Mouse (Mus musculus): ENCODE data around the gene Nell1. TPM values are rescaled to one million over a fixed set of nuclear protein-coding genes. Genes with fewer than 3 reads are reported as not detected.

Gene Nell1
- polyA plus RNA-seq, 1 experiment = 32.7 TPM

GRCm38 (mm10) chr7:50486884-50487420 is 512.3 kb downstream of the Nell1 start:
- DNase-seq (ENCODE audit: extremely low spot score in 1 of 2, low spot score in 1 of 2) = no peak

- no peak for DNase-seq (ENCODE audit: extremely low spot score in 1 of 2, low spot score in 1 of 2)
Observed at GRCm38 (mm10) chr7:50501562-50501961, 526.9 kb downstream of the Nell1 start.

GRCm38 (mm10) chr7:50507047-50507446 is 532.4 kb downstream of the Nell1 start:
- peak; percentile 35 to 76 for DNase-seq (ENCODE audit: extremely low spot score in 1 of 2, low spot score in 1 of 2)

DNA sequence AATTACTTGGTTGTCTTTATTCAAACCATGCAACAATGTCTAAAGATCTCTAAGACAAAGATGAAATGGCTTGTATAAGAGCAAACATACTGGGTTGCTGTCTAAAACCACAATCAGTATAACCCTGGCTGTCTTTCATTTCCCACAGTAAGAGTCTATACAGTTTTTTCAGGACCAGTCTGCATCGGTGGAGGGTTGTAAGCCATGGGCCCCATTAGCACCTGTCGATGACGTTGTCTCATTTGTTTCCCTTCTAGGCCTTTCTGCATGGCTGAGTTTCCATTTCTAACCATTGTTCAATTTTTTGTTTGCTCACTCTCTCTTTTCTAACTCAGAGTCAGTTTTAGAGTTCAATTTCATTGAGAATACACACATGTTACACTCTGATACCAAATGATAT is 540.2 kb downstream of the Nell1 start:
- no peak for DNase-seq (ENCODE audit: extremely low spot score in 1 of 2, low spot score in 1 of 2)

- no peak for DNase-seq (ENCODE audit: extremely low spot score in 1 of 2, low spot score in 1 of 2)
Observed at GRCm38 (mm10) chr7:50516681-50517080, 542.0 kb downstream of the Nell1 start.

DNA sequence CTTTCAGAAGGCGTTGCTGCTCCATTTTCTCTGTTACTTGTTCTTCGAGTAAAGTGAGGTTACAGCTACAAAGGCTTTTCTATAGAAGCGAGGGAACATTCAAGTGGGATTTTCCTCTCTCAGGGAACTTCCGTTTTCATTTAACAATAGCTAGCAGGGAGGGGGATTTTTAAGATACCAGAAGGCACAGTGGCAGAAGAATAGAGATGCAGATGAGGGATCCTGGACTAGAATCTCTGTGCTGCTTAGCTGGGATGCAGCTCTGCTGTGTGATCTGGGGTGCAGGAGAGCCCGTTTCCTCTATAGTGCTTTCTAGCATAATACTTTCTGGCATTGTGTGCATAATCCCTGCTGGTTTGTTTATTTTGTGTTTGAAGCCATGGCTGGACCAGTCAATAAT is 568.7 kb downstream of the Nell1 start:
- DNase-seq (ENCODE audit: extremely low spot score in 1 of 2, low spot score in 1 of 2) = no peak

DNA sequence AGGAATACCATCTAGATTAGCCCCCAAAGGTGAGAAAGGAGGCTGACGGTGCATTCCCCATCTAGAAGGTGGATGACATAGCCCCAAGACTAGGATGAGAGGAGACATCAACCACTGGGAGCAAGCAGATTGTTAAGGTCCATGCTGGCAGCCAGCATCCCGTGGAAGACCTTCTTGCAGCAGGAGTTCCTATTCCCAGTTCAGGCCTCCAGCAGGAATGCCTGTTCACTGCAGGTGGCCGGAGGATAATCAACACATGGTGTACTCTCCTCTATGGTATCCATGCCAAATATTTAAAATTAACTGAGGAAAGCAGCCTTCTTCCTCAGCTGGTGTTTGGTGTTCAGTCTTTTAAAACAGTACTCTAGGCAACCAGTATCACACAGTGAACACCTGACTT is 574.9 kb downstream of the Nell1 start:
- DNase-seq (ENCODE audit: extremely low spot score in 1 of 2, low spot score in 1 of 2) = no peak

DNA sequence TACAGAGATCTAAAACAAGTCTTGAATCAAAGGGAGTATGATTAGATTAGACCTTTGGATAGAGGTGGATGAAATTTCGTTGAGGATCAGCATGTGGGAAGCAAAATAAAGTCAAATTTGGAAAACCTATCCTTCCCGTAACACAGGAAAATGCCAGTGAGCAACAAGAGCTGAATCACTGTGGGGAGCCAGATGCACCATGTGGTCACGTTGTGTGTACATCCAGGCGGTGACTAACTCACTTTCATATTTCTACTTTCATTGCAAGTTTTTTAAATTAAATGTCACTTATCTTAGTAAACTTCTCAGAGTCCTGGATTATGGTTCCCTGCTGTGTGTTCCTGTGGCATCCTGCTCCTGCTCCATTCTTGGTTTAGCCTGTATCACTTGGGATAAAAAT is 576.8 kb downstream of the Nell1 start:
- peak in 1 of 2 experiments; percentile 63 for DNase-seq (ENCODE audit: extremely low spot score in 1 of 2, low spot score in 1 of 2)

- DNase-seq (ENCODE audit: extremely low spot score in 1 of 2, low spot score in 1 of 2) = peak in 1 of 2 experiments; percentile 22
Observed at GRCm38 (mm10) chr7:50562708-50563107, 588.0 kb downstream of the Nell1 start.

- no peak for DNase-seq (ENCODE audit: extremely low spot score in 1 of 2, low spot score in 1 of 2)
Observed at GRCm38 (mm10) chr7:50573841-50574240, 599.2 kb downstream of the Nell1 start.

DNA sequence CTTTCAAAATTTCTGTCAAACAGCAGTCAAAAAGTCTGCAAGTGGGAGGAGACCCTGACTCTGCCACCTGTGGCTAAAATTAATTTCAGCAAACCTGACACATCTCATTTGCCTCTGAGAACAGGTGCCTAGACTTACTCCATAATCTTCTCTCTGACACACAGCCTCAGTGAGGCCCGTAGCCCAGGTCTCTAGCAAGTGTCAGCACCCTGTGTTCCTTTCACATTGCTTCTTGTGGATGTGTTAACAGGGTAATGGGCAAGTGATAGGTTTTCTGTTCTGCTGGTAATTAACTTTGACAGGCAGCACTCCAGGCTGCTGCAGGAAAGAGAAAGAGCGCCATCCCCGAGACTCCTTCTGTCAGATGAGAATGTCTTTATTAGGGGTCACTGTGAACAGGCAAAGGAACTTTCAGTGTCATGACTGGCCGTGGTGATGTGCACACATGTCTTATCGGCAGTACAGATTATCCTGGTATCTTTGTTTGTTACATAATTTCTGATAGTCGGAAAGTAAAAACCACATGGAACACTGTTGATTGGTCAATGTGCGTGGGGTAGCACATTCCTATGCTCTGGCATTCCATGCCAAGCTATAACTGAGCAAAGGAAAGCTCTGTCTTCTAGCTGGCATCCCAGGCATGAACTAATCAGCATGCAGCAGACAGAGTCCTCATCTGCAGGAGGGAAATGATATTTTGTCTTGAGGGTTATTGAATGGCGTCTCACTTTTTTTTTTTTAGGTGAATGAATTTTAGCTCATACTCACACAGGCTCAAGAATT is 614.2 kb downstream of the Nell1 start:
- DNase-seq (ENCODE audit: extremely low spot score in 1 of 2, low spot score in 1 of 2) = no peak

DNA sequence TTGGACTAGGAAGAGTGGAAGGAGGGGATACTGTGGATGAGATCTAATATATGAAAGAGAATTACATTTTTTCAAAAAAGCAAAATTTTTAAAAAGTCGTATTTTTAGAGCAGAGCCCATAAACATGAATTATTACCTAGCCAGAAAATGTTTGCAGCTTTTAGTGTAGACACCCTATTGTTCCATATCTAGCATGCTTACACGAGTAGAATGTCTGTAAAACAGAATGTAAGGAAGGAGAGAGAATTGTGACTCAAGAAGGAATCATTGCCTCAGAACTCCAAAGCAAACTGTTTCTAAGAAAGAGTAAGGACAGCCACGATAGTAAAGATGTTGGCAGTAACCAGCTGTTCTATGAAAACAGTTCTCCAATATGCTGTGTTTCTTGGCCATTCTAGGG is 624.2 kb downstream of the Nell1 start, which contains the start of gene 4933405O20Rik:
4933405O20Rik (plus strand) TSS at position 301 of the 400 bp plus-strand sequence.
- no peak for DNase-seq (ENCODE audit: extremely low spot score in 1 of 2, low spot score in 1 of 2)

DNA sequence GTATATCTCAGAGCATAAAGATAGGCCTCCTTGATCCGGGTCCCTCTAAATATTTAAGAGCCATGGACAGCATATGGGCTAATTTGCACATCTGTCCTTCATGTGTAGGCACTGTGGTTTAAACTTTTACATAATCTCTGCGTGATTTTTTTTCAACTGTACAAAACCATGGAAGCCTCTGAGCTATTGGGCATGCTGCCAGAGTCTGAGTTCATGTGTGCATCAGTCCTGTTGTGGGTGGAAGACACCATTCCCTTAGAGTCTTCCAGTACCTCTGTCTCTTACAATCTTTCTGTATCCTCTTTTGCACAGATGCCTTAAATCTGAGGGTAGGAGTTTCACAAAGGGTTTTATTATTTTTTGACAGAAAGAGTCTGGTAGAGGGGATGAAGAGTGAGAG is 639.4 kb downstream of the Nell1 start:
- DNase-seq (ENCODE audit: extremely low spot score in 1 of 2, low spot score in 1 of 2) = peak; percentile 57 to 80

GRCm38 (mm10) chr7:50629186-50629585 is 654.5 kb downstream of the Nell1 start:
- no peak for DNase-seq (ENCODE audit: extremely low spot score in 1 of 2, low spot score in 1 of 2)

DNA sequence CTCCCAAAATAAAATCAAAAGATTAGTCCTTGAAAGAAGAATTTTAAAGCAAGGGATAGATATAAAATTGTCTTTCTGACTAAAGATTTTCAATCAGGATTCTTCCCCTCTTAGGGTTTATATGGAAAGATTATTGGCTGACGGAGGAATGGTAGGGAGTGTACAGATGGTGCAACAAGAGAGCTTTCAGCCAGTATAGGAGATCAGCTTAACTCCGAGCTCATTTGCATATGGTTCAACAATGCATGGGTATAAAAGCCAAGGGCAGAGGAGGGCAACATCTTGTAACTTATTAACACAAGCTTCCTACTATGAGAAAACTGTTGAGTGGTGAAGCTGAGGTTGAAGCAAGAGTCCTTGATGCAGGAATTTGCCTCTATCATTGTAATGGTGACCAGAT is 658.5 kb downstream of the Nell1 start:
- DNase-seq (ENCODE audit: extremely low spot score in 1 of 2, low spot score in 1 of 2) = no peak

DNA sequence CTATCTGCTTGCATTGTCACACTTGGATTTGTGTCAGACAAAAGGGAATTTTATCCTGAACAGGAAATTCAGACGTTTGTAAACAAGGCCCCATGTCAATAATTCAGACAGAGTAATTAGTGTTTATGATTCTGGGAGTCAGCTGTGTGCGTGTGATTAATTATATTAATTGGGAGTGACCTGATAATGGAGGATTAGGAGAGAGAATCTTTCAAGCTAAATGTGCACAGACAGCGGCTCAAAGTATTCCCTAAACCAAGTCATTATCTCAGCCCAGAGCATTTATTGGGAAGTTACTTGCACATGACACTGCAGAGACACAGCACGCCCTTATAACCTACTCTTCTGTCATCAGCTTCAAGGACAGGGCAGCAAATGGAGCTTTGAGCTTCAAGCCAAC is 697.6 kb downstream of the Nell1 start:
- no peak for DNase-seq (ENCODE audit: extremely low spot score in 1 of 2, low spot score in 1 of 2)

DNA sequence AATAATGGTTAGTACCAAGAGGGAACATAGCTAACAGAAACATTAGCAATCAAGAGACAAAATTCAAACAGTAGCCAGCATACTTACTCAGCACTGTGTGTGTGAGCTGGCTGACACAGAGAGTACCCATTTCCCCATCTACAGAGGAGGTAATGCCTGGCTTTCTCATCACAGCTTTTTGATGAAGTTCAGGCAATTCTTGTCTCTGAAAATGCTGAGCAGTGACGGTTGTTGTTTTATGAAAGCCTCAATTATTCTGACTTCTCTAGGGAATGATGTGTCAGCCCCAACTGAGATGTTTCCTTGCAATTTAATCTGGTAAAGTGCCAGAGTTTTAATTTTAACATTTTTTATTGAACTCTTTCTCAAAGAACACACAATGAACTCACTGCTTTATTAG is 700.8 kb downstream of the Nell1 start:
- peak in 1 of 2 experiments; percentile 8 for DNase-seq (ENCODE audit: extremely low spot score in 1 of 2, low spot score in 1 of 2)

DNA sequence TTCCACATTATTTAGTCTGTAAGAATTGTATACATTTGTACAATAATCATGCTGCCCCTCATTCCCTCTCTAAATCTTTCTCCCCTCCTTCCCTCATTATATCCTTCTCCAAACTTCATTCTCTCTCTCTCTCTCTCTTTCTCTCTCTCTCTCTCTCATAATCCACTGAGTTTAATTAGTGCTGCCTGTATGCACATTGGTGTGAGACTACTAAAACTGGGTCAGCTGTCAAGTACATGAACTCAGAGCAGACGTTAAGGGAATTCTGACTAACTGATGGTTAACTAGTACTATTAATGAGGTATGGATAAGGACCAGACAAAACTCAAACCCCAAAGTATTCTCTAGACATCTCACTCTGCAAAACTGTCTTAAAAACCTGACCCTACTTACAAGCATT is 702.8 kb downstream of the Nell1 start:
- DNase-seq (ENCODE audit: extremely low spot score in 1 of 2, low spot score in 1 of 2) = no peak

DNA sequence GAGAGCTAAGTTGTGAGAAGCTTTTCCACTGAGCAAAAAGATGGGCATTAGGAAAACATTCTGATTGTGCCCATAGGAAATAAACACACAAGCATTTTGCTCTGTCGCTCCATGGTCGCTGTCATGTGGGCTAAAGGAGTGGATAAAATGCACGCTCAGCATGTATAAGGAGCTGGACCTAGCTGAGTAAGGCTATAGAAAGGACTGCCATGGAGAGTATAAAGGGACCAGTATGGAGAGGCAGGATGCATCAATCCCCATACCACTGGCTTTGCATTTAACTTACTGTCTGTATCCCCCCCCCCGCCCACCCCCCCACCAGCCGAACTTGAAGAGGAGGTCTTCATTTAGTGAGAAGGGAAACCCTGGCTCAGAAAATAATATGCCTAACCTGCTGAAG is 711.7 kb downstream of the Nell1 start:
- DNase-seq (ENCODE audit: extremely low spot score in 1 of 2, low spot score in 1 of 2) = no peak

- no peak for DNase-seq (ENCODE audit: extremely low spot score in 1 of 2, low spot score in 1 of 2)
Observed at GRCm38 (mm10) chr7:50725166-50725565, 750.5 kb downstream of the Nell1 start.

GRCm38 (mm10) chr7:50730951-50731350 is 756.3 kb downstream of the Nell1 start:
- DNase-seq (ENCODE audit: extremely low spot score in 1 of 2, low spot score in 1 of 2) = peak in 1 of 2 experiments; percentile 23

GRCm38 (mm10) chr7:50755516-50755915 is 780.9 kb downstream of the Nell1 start:
- no peak for DNase-seq (ENCODE audit: extremely low spot score in 1 of 2, low spot score in 1 of 2)
